Mouse (Mus musculus): ENCODE measurements around the gene Ivd.

- TF ChIP-seq CTCF (IDR thresholded peaks at IDR 0.05; ENCODE audit: low read depth) (peak; percentile 41), EP300 (IDR thresholded peaks at IDR 0.05; ENCODE audit: low read depth) (no peak)
Measured at GRCm38 (mm10) chr2:118902051-118903025, 40.6 kb downstream of the Ivd start.

All from liver, embryonic 14.5 days (tissue).